Mouse (Mus musculus) layer of hippocampus, postnatal 14 days (tissue): ENCODE measurements around the gene Bank1. TPM values are rescaled to one million over a fixed set of nuclear protein-coding genes. Genes with fewer than 3 reads are reported as not detected.
A peak's percentile ranks its signal among the peaks of the same experiment; 100 is the strongest.

Experiments used
- DNase-seq, 2 experiments: peaks; one replicate each; pipeline ENCODE4 v3.0.0; 2021 to 2022; ENCODE audit warnings: low spot score in 2 of 2, mixed read lengths in 1 of 2
- total RNA-seq, 2 experiments: library from RNA; stranded (reverse); gene quantifications; 2 replicates each; pipeline ENCODE4 v1.2.3; 2021

The Bank1 gene
- total RNA-seq, 2 experiments from 2014 or later, result 1.1 to 1.5 TPM

GRCm38 (mm10) chr3:136010616-136011015 lies 315.2 kb downstream of the Bank1 start:
- DNase-seq, result no peak

GRCm38 (mm10) chr3:136007846-136008245 lies 318.0 kb downstream of the Bank1 start:
- DNase-seq, result peak; percentile 39 to 90

GRCm38 (mm10) chr3:136007081-136007828 lies 318.6 kb downstream of the Bank1 start:
- DNase-seq, result no peak
